Mouse (Mus musculus): Measurements from ENCODE around the gene March5.
"Not testable (repeated sequence)": the region's sequence is repeated elsewhere in the genome, so short reads cannot be mapped to it uniquely, and the experiment has no call there.

The March5 gene

GRCm38 (mm10) chr19:37209467-37210128 lies 2.3 kb downstream of the March5 start:
- DNase-seq, result peak in 1 of 2 experiments; percentile 5

- DNase-seq, result no peak
These were observed 3.1 kb downstream of the March5 start for GRCm38 (mm10) chr19:37210457-37210856.

DNA sequence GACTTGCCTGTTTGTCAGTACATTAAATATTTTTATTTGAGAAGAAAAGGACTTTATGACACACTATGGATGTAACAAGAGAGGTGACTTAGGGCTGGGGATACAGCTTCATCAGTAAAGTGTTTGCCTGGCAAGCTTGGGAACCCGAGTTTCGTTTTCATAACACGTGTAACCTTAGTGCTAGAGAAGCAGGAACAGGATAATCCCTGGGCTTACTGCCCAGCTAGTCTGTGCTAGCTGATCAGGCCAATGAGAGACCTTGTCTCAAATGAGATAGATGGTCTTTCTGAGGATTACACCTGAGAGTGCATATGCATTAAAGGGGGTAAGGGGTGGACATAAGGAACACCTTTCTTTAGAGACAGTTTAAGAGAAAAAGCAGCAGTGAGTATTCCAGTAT lies 4.1 kb downstream of the March5 start:
- no peak for DNase-seq

DNA sequence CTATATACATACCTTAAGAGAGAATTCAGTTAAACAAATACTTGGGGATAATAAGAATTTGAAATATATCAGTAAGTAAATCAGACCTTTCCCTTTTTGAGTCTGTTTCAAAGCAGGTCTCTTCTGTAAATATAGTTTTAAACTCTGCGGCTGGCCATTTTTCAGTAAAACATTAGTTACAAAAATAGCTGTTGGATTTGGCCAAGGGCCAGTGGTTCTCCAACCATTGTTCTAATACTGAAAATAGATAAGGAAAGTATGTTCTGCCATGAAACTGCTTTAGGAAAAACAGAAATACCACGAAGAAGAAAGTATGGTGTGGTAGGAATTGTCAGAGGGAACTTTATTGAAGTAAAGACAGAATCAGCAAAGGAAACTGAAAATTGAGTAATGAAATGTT lies 7.4 kb downstream of the March5 start:
- DNase-seq, result peak; percentile 24 to 37

DNA sequence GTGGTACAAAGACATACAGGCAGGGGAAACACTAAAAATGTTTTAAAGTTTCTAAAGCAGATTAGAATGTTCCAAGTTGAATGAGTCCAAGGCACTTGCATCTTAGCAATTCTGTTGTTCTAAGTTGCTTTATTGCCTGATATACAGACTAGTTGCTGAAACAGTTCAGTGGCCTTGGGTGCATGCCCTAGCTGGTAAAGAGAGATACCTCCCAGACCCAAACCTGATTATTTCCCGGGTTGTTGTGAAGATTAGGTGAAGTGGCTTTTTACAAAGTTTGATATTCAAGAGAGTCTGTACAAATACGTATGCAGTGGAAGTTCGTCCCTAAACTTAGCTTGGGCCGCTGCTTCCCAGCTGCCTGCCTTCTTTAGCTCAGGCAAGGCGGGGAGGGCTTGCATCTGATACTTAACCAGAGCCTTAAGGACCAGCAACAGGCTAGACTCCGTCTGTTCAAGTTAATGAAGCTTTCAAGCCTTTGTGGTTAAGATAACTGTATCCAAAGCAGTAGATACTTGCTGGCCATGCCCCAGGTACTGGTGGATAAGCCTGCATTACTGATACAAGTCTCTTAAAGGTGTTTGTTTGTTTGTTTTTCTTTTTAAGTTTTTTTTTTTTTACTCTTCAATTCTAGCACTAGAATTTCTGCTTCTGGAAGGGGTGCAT lies 18.0 kb downstream of the March5 start:
- DNase-seq, result no peak

DNA sequence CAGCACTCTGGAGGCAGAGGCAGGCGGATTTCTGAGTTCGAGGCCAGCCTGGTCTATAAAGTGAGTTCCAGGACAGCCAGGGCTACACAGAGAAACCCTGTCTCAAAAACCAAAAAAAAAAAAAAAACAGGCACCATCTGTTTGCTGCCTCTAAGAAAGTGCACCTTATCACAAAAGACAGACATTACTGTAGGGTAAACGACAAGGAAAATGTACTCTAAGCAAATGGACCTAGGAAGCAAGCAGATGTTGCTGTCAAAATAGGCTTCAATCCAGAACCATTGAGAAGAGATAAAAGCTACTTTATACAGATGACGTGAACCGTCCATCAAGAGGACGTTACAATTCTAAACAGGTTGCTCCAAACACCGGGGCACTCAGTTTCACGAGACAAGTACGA lies 25.3 kb downstream of the March5 start:
- not testable (repeated sequence) for DNase-seq

DNA sequence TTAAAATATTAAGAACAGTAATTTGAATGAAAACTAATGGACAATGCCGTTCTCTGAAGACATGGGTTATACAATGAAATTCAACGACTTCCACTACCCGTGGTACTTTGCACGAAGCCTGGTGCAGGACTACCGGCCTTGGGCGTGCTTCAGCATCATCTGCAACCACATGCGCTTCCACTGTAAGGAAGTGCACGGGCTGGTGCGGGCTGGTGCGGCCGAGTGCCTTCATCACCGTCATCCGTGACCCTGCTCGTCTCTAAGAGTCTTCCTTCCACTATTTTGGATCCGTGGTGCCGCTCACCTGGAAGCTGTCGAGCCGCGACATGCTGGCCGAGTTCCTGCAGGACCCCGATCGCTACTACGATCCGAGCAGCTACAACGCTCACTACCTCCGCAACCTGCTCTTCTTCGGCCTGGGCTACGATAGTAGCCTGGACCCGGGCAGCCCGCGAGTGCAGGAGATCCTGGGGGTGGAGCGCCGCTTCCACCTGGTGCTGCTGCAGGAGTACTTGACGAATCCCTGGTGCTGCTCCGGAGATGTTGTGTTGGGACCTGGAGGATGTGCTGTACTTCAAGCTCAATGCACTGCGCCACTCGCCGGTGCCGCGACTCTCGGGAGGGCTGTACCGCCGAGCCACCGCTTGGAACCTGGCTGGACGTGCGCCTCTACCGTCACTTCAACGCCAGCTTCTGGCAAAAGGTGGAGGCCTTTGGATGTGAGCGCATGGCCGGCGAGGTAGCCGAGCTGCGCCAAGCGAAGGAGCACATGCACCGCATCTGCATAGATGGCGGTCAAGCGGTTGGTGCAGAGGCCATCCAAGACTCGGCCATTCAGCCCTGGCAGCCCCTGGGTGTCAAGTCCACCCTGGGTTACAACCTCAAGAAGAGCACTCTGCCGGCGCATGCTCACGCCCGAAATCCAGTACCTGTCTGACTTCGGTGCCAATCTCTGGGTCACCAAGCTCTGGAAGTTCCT lies 26.5 kb downstream of the March5 start:
- DNase-seq, result peak; percentile 26 to 31

- peak; percentile 20 to 23 for DNase-seq
These were observed 28.5 kb downstream of the March5 start for GRCm38 (mm10) chr19:37235818-37236217.

DNA sequence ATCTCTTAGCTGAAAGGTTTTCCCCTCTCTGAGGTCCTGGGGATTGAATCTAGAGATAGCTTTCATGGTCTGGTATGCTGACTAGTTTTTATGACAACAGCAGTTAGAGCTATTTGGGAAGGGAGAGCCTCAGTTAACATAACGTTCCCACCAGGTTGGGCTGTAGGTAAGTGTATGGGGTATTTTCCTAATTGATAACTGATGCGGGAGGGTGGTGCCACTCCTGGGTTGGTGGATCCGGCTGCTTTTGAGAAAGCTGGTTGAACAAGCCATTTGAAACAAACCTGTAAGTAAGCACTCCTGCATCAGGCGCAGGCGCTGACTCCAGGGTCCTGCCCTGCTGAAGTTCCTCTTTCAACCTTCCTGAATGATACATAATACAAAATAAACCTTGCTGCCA lies 30.0 kb downstream of the March5 start:
- DNase-seq, result no peak

DNA sequence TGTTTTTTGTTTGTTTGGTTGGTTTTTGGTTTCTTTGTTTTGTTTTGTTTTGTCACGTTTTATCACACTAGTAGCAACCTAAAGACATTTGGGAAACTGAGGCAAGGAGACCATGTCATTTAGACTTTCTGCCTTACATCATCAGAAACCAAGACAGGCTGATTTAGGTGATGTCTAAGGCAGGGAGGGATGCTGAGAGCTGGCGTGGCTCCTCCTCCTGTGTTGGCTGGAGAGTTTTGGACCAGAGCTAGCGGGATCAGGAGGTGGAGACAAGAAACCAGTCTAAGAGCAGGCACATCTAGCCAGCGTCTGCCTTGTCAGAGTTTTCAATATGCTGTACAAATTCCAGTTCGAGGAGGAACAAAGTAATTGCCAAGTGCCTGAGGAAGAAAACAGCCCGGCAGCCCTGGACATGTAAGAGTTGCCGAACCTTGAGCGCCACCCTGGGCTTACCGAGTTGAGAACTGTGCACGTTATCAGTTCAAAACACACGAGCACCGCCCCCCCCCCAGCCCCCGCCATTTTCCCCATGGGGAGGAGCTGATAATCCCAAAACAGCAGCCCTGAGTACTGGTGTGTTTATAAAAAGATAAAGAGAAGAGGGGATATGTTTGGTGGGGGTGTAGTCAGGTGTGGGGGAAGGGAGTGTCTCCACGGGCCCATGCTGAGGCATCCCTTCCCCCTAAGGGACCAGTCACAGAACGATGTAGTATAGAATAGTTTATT lies 30.5 kb downstream of the March5 start:
- no peak for DNase-seq

DNA sequence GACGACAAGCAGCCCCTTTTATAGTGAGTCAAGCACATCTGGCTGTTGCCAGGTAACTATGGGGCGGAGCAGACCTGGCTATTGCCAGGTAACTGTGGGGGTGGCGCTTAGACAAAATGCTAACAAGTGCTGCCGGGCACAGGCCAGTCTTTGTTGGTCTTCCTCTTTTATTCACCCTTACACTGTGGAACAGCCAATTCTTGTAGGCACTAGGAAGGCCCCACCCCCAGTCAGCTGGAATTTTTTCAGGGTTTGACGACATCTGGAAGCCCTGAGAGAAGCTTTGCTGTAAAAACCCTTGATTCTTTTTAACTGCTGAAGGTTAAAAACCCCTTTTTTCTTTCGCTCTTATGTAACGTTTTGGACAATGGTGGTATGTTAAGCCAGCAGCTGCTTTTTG lies 31.3 kb downstream of the March5 start:
- no peak for DNase-seq

DNA sequence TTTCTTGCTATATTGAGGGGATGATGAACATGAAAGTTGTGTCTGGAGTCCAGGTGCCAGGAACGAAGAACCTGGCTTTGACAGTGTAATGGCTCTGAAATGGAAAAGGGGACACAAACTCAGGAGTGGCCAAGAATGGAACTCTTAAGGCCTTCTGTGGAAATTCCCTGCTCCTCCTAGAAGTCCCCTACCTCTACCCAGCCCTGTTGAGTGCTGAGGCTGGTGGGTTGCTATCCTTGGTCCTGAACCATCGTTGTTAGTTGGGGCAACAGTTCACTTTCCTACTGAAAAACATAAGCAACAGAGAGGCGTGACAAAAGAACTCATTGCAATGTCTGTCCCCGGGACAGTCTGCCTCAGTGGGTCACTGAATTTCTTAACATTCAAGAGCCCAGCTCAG lies 31.8 kb downstream of the March5 start:
- peak; percentile 75 to 77 for DNase-seq

DNA sequence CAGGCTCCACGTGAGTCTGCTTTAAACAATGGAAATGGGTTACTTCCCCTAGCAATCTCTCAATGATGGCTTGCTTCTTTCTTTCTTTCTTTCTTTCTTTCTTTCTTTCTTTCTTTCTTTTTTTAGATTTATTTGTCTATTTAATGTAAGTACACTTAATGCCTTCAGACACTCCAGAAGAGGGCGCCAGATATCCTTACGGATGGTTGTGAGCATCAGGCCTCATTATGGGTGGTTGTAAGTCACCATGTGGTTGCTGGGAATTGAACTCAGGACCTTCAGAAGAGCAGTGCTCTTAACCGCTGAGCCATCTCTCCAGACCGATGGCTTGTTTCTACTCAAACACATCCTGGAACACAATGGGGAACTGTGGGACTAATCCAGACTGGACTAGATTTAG lies 33.9 kb downstream of the March5 start:
- no peak for DNase-seq

GRCm38 (mm10) chr19:37242707-37243106 lies 35.4 kb downstream of the March5 start:
- no peak for DNase-seq

- no peak for DNase-seq
These were observed 39.5 kb downstream of the March5 start for GRCm38 (mm10) chr19:37246859-37247258.

- no peak for DNase-seq
These were observed 40.9 kb downstream of the March5 start for GRCm38 (mm10) chr19:37248199-37248598.

- no peak for DNase-seq
These were observed 44.8 kb downstream of the March5 start for GRCm38 (mm10) chr19:37252104-37252503.

GRCm38 (mm10) chr19:37255321-37255720 lies 48.0 kb downstream of the March5 start:
- DNase-seq, result no peak

DNA sequence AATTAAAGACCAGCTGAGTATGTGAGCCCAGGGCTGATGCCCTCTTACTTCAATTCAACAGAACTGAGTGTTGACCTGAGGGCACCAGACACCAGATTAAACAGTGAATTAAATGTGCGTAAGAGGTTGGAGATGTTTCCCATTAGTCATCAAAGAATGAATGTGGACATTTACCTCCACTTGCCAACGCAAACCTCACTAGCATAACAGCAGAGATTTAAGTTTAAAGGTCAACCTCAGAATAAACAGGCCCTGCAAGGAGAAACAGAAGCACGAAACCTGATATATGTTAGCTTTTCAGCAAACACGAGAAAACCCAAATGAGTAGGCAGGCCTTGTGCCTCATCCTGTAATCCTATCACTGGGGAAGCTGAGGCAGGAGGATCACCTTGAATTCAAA lies 55.0 kb downstream of the March5 start:
- DNase-seq, result no peak

DNA sequence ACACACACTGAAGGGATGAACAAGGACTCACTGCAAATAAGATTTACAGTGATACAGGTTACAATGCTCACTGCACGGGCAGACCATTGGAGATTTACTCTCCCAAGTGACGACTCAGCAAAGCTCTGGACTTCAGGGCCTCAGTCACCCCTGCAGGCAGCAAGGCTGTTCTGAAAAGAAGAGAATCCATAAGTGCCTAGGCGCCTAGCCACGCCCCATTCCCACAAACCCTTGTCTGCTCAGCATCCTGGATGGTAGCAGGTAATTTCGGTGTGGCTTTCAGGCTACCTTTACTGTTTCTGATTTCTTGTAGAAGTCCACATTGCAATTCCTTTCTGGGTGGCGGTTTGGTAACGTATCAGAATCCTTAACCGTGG lies 56.2 kb downstream of the March5 start:
- peak in 1 of 2 experiments; percentile 10 for DNase-seq

DNA sequence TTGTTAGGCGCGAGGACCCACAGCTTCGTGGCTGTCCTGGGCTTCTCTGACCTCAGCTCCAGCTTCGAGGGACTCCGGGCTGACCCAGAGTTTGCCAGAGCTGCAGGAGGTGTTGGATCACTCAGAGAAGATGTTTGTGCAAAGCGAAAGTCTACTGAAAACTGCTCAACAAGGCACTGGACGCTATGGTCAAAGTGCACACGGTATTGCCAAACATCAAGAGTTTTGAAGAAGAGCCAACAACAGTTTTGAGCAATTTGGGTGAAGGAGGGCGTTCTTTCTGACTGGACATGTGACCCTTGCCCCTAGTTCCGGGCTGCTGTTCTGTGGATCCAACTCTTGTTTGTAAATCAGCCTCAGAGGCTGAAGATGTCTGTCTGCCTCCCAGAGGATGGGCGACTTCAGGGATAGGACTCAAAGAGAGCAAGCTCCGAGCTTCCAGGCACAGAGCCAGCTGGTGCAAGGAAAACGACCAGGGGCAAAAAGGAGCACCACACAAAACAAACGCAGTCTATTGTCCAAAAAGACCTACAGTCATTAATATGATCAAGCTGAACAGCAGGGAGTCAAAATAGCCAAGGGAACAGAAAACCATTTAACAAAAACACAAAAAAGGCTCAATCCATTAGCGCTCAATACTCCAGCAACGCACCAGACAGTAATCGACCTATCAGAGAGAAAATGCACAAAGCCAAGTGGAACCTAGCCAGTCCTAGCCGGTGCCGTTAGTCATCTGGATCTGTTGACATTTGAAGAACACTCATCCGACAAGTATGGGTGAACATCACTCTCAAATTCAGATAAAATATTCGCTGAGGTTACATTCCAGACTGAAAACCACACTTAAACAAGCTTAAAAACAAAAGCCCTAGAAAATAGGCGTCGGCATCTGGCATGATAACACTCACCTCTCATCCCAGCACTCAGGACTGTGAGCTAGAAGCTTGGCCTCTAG lies 56.9 kb downstream of the March5 start:
- peak; percentile 18 to 31 for DNase-seq
